Mouse (Mus musculus): Measurements from ENCODE around the gene Sdhaf4. TPM values are rescaled to one million over a fixed set of nuclear protein-coding genes. Genes with fewer than 3 reads are reported as not detected.

The Sdhaf4 gene
- polyA plus RNA-seq (2012), result not detected in 2 replicates

DNA sequence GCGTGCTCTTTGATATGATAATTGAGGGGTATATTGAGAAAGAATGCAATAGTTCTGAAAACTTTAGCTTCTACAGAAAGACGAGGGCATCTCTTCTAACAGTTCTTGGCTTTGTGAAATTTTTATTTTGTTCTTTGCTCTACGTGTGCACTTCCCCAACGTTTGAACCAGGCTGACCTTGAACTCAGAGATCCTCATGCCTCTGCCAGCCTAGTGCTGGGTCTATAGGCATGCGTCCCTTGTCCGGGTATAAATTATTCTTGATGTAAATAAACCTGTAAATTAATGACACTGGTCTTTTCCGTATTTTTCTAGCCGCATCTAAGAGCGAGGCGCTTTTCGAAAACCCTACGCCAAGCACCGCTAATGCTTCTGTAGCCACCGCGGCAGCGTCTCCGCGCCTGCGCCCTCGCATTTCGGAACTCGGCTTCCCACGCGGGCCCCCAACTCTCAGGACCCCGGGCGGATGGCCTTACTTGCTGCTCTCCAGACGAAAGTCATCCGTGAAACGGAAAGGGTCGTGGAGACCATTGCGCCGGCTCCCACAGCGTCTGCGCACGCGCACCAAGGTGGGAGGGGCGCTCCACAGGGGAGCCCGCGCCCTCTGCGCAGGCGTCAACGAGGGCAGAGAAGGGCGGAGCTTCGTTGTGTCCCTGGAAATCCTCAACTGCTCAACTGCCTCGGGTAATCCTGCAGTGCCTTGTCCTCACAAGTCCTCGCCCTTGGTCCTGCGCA is at the start of gene Sdhaf4:
Sdhaf4 (minus strand) TSS at position 587 of the 735 bp plus-strand sequence.
- no peaks in the 10 kb centered on the region for H3K27me3 ChIP-seq (ENCODE audit: control insufficient read depth)
- peaks cover 16% of the 10 kb centered on the region for H3K4me1 ChIP-seq (ENCODE audit: control insufficient read depth)
- H3K36me3 ChIP-seq (ENCODE audit: control insufficient read depth), result peaks cover 22% of the 10 kb centered on the region
- H3K4me3 ChIP-seq (replicated peaks), result peak within 1 kb of the TSS; percentile 95
- no peaks in the 10 kb centered on the region for H3K9me3 ChIP-seq (ENCODE audit: control insufficient read depth, low read length)
- no peak for TF ChIP-seq GATA1 (IDR thresholded peaks at IDR 0.05; ENCODE audit: low read length)
- TF ChIP-seq TAL1 (IDR thresholded peaks at IDR 0.05; ENCODE audit: low read length), result no peak

GRCm38 (mm10) chr1:24046730-24047510 is 41.5 kb upstream of the Sdhaf4 start:
- no peaks in the 10 kb centered on the region for H3K9me3 ChIP-seq (ENCODE audit: control insufficient read depth, low read length)
- no peak for TF ChIP-seq GATA1 (IDR thresholded peaks at IDR 0.05; ENCODE audit: low read length)
- no peak for TF ChIP-seq TAL1 (IDR thresholded peaks at IDR 0.05; ENCODE audit: low read length)
- H3K4me1 ChIP-seq (ENCODE audit: control insufficient read depth), result no peaks in the 10 kb centered on the region
- no peaks in the 10 kb centered on the region for H3K27me3 ChIP-seq (ENCODE audit: control insufficient read depth)
- no peak overlapping the region for H3K4me3 ChIP-seq (replicated peaks)
- H3K36me3 ChIP-seq (ENCODE audit: control insufficient read depth), result no peaks in the 10 kb centered on the region

DNA sequence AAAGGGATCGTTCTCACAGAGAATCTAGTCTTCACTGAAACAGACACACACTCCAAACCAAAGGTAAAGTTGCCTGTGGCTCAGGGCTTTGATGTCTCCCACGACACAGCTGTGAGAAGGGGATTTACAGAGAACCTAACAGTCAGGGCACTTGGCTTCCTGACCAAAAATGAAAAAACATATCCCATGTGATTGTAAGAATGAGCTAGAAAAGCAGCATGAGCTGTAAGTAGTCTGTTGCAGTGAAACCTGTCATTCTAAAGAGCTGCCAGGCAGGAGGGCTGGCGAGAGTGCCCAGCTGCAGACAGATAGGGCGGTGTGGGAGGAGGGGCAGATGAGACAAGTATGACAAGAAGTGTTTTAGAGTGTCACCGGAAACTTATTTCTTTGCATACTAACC is 40.2 kb upstream of the Sdhaf4 start:
- no peaks in the 10 kb centered on the region for H3K4me1 ChIP-seq (ENCODE audit: control insufficient read depth)
- no peaks in the 10 kb centered on the region for H3K36me3 ChIP-seq (ENCODE audit: control insufficient read depth)
- H3K9me3 ChIP-seq (ENCODE audit: control insufficient read depth, low read length), result no peaks in the 10 kb centered on the region
- no peaks in the 10 kb centered on the region for H3K27me3 ChIP-seq (ENCODE audit: control insufficient read depth)
- H3K4me3 ChIP-seq (replicated peaks), result no peak overlapping the region
- no peak for TF ChIP-seq TAL1 (IDR thresholded peaks at IDR 0.05; ENCODE audit: low read length)
- no peak for TF ChIP-seq GATA1 (IDR thresholded peaks at IDR 0.05; ENCODE audit: low read length)

GRCm38 (mm10) chr1:24043007-24043406 is 37.6 kb upstream of the Sdhaf4 start:
- H3K4me3 ChIP-seq (replicated peaks), result no peak overlapping the region
- H3K9me3 ChIP-seq (ENCODE audit: control insufficient read depth, low read length), result no peaks in the 10 kb centered on the region
- H3K4me1 ChIP-seq (ENCODE audit: control insufficient read depth), result no peaks in the 10 kb centered on the region
- no peaks in the 10 kb centered on the region for H3K27me3 ChIP-seq (ENCODE audit: control insufficient read depth)
- TF ChIP-seq GATA1 (IDR thresholded peaks at IDR 0.05; ENCODE audit: low read length) (no peak), TAL1 (IDR thresholded peaks at IDR 0.05; ENCODE audit: low read length) (no peak)
- no peaks in the 10 kb centered on the region for H3K36me3 ChIP-seq (ENCODE audit: control insufficient read depth)

- no peak for TF ChIP-seq GATA1 (IDR thresholded peaks at IDR 0.05; ENCODE audit: low read length)
- no peak for TF ChIP-seq TAL1 (IDR thresholded peaks at IDR 0.05; ENCODE audit: low read length)
- H3K36me3 ChIP-seq (ENCODE audit: control insufficient read depth), result no peaks in the 10 kb centered on the region
- H3K27me3 ChIP-seq (ENCODE audit: control insufficient read depth), result no peaks in the 10 kb centered on the region
- H3K4me3 ChIP-seq (replicated peaks), result no peak overlapping the region
- no peaks in the 10 kb centered on the region for H3K4me1 ChIP-seq (ENCODE audit: control insufficient read depth)
- H3K9me3 ChIP-seq (ENCODE audit: control insufficient read depth, low read length), result no peaks in the 10 kb centered on the region
These were observed 28.4 kb upstream of the Sdhaf4 start for GRCm38 (mm10) chr1:24033759-24034423.

DNA sequence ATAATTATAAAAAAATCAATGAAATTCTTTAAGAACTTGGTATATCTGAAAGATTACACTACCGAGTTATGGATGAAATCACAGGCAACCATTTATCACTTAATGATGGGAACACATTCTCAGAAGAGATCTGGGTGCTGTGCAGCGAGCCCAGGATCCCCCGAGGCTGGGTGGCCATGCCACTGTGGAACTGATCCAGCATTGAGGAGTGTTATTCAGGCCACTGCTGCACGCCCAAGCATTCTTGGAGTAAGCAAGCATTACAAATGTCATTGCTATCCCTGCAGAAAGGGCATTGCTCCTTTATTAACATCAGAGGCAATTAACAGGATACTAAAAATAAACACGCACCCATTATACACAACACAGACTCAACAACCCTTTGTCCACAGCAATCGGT is 5.4 kb upstream of the Sdhaf4 start:
- H3K36me3 ChIP-seq (ENCODE audit: control insufficient read depth), result no peaks in the 10 kb centered on the region
- TF ChIP-seq GATA1 (IDR thresholded peaks at IDR 0.05; ENCODE audit: low read length) (no peak), TAL1 (IDR thresholded peaks at IDR 0.05; ENCODE audit: low read length) (no peak)
- H3K27me3 ChIP-seq (ENCODE audit: control insufficient read depth), result no peaks in the 10 kb centered on the region
- no peaks in the 10 kb centered on the region for H3K9me3 ChIP-seq (ENCODE audit: control insufficient read depth, low read length)
- peaks cover 2% of the 10 kb centered on the region for H3K4me1 ChIP-seq (ENCODE audit: control insufficient read depth)
- no peak overlapping the region for H3K4me3 ChIP-seq (replicated peaks)

- H3K36me3 ChIP-seq (ENCODE audit: control insufficient read depth), result no peaks in the 10 kb centered on the region
- H3K4me3 ChIP-seq (replicated peaks), result no peak overlapping the region
- no peaks in the 10 kb centered on the region for H3K9me3 ChIP-seq (ENCODE audit: control insufficient read depth, low read length)
- H3K27me3 ChIP-seq (ENCODE audit: control insufficient read depth), result no peaks in the 10 kb centered on the region
- TF ChIP-seq GATA1 (IDR thresholded peaks at IDR 0.05; ENCODE audit: low read length) (no peak), TAL1 (IDR thresholded peaks at IDR 0.05; ENCODE audit: low read length) (no peak)
- H3K4me1 ChIP-seq (ENCODE audit: control insufficient read depth), result peaks cover 6% of the 10 kb centered on the region
These were observed 4.6 kb upstream of the Sdhaf4 start for GRCm38 (mm10) chr1:24010016-24010415.

- H3K27me3 ChIP-seq (ENCODE audit: control insufficient read depth), result no peaks in the 10 kb centered on the region
- peaks cover 16% of the 10 kb centered on the region for H3K4me1 ChIP-seq (ENCODE audit: control insufficient read depth)
- H3K4me3 ChIP-seq (replicated peaks), result no peak overlapping the region
- TF ChIP-seq TAL1 (IDR thresholded peaks at IDR 0.05; ENCODE audit: low read length) (no peak), GATA1 (IDR thresholded peaks at IDR 0.05; ENCODE audit: low read length) (no peak)
- no peaks in the 10 kb centered on the region for H3K9me3 ChIP-seq (ENCODE audit: control insufficient read depth, low read length)
- H3K36me3 ChIP-seq (ENCODE audit: control insufficient read depth), result peaks cover 2% of the 10 kb centered on the region
These were observed 2.2 kb upstream of the Sdhaf4 start for GRCm38 (mm10) chr1:24007621-24008020.

GRCm38 (mm10) chr1:23999318-23999717 is 6.1 kb downstream of the Sdhaf4 start:
- TF ChIP-seq GATA1 (IDR thresholded peaks at IDR 0.05; ENCODE audit: low read length) (no peak), TAL1 (IDR thresholded peaks at IDR 0.05; ENCODE audit: low read length) (no peak)
- H3K36me3 ChIP-seq (ENCODE audit: control insufficient read depth), result peaks cover 55% of the 10 kb centered on the region
- no peaks in the 10 kb centered on the region for H3K27me3 ChIP-seq (ENCODE audit: control insufficient read depth)
- H3K9me3 ChIP-seq (ENCODE audit: control insufficient read depth, low read length), result peaks cover 2% of the 10 kb centered on the region; the same call in 1 of the 2 replicates
- no peak overlapping the region for H3K4me3 ChIP-seq (replicated peaks)
- peaks cover 20% of the 10 kb centered on the region for H3K4me1 ChIP-seq (ENCODE audit: control insufficient read depth)

Measured in erythroblast, embryonic 14.5 days (primary cell).